Mouse (Mus musculus): ENCODE data around the gene Scpep1.

Scpep1 gene

GRCm38 (mm10) chr11:88970202-88970732, 15.0 kb upstream of the Scpep1 start, which contains the start of gene Coil:
Coil (plus strand) TSS chr11:88970252.
- no peak for DNase-seq

DNA sequence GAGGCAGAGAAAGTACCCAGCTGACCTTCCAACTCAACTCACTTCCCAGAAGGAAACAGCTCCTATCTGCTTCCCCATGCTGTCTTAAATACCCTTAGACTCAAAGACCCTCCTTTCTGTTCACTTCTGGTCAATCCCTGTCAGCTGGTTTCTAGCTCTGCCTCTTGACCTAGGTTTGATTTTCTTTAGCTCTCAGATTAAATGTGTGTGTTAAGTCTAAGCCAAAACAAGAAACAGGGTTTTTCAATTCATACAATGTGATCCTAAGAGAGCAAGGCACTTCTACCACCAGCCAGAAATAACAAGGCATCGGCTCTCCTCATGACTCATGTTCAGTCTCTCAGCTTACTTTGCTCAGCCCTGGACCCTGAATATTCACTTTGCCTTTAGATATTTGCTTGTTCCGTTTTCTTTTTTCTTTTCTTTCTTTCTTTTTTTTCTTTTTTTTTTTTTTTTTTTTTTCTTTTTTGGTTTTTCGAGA, 11.7 kb upstream of the Scpep1 start, which contains the start of gene Elobl:
Gene Elobl, minus strand, starts transcription at position 51 of the 481 bp plus-strand sequence.
- no peak for DNase-seq

- DNase-seq, result peak; percentile 32
These were observed 3.6 kb upstream of the Scpep1 start for GRCm38 (mm10) chr11:88958851-88959250.

DNA sequence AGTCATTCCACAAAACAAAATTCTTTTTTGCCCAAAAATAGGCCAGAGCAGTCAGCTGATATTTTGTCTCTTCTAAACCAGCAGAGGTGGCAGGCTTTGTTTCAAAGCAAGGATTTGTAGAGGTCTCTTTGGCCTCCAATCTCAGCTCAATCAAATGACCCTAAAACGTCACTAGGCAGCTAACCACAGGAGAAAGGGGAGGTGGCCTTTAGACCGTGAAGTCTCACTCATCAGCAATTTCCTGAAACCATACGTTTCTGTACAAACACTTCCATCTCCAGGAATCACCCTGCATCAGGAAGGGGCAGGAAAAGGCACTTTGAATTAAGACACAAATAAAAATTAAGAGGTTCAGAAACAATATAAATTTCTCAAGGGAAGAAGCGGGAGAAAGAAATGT, 462 bp downstream of the Scpep1 start:
- no peak for DNase-seq

DNA sequence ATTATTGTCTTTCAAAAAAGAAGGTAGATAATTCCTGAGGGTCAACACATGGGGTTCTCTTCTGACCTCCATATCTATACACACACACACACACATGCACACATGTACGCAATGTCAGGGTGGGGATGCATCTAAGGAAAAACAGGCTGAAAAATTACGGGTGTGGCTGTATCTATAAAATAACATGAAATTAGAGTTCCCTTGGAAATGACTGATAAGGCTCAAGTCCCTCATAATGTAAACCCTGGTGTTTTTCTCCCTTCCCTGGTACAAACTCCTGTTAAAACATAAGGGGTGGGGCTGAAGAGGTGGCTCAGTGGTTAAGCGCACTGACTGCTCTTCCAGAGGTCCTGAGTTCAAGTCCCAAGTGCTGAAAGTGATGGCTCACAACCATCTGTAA, 1.7 kb downstream of the Scpep1 start:
- DNase-seq, result no peak

GRCm38 (mm10) chr11:88952117-88952516, 3.1 kb downstream of the Scpep1 start:
- no peak for DNase-seq

DNA sequence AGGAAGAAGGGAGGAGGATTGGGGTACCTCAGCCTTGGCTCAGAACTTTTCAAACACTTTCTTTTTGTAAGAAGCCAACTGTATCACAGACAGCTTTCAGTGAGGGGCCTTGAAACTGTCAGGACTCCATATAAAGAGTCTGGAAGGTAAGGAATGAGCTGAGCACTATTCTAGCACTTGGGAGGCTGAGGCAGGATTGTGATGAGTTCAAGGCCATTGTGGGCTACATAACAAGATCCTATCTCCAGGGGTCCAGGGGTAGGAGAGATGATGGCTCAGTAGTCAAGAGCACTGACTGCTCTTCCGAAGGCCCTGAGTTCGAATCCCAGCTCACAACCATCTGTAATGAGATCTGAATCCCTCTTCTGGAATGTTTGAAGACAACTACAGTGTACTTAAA, 3.7 kb downstream of the Scpep1 start:
- DNase-seq, result no peak

DNA sequence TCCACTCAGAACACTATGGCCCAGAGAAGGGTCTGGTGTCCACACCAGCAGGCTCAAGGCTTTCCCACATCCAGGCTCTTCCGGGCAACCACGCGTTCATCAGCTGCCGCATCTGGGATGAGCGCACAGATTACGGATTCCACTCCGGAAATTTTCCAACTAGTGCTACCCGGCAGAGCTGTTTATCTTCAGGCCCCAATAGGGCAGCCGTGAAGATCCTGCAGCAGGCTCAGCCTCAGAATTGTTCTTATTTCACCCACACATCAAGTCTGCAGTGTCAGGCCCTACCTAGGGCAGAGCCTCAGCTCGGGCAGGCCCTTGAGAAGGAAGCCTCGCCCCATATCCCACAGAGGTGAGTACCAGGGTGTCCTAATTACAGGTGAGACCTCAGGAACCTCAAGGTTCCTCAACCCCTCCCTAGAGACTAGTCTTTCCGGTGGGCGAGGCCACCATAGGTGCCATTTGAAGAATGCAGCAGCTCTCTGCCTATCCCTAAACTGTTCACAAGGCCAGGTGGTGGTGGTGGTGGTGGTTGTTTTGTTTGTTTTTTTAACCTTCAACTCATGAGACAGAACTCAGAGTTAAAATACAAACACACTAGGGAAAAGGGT, 4.5 kb downstream of the Scpep1 start:
- no peak for DNase-seq

DNA sequence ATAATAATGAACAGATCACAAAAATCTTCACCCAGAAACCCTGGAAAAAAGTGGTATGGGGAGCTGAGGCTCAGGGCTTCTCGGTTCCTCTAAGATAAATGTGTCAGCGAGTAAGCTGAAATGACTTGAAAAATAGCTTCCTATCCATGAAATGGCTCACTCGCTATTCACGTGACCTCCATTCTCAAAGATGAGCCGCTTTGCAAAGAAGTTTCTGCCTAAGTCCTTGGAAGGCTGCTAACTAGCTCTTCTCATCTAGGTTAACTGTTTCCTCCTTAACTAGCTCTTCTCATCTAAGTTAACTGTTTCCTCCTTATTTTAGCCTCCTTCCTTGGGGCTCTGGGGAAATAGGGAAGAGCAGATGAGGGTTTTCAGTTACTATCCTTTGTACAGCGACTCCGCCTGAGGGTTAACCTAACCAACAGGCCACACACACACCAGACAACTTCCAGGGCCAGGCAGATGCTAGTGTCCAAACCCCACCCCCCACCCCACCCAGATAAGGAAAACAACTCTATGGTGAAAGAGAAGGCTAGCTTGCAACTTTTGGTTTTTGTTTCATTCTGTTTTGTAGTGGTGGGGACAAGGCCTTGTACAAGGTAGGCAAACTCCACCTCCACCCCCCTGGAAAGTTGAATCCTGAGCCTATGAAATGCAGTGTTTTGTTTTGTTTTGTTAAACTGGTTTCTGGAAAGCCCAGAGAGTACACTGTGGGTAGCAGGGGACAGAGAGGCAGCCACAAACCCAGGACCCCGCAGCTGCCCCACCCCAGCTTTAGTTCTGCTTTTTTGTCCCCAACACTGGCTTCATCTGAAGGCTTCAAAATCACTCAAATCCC, 5.2 kb downstream of the Scpep1 start:
- DNase-seq, result no peak

GRCm38 (mm10) chr11:88948896-88949295, 6.4 kb downstream of the Scpep1 start:
- DNase-seq, result no peak

DNA sequence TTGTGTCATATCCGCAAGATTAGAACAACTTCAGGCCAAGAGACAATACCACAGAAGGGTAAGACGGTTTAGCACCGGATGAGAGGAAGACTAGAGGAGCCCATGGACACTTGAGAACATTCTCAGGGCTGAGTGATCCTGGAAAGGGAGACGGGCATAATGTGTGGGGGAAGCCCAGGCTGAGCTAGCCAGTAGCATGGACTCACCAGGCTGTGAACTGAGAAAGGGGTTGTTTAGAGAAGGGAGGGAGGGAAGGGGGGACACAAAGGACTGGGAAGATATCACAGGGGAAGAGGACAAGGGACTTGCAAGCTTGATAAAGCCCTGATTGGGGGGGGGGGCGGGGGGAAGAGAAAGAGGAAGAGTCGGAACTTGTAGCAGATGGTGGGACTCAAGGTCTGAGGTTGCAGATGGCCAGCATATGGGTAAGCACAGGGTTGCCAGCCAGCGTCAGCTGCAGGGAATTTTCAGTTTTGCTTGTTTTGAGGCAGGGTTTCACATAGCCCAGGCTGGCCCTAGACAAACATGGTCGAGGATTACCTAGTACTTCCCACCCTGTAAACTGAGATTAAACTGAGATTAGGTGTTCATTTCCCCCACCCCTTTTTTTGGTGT, 9.2 kb downstream of the Scpep1 start:
- DNase-seq, result no peak

- no peak for DNase-seq
These were observed 13.8 kb downstream of the Scpep1 start for GRCm38 (mm10) chr11:88941489-88941888.

- no peak for DNase-seq
These were observed 15.6 kb downstream of the Scpep1 start for GRCm38 (mm10) chr11:88939634-88940033.

DNA sequence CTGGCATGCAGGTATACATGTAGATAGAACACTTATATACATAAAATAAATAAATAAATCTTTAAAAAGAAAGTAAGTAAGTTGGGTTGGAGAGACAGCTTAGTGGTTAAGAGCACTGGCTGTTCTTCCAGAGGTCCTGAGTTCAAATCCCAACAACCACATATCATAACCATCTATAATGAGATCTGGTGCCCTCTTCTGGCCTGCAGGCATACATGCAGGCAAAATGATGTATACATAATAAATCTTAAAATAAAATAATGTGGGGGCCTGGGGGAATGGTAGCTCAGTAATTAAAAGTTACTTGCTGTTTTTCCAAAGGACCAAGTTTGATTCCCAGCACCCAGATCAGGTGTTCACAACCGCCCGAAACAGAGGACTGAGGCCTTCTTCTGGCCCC, 16.5 kb downstream of the Scpep1 start:
- no peak for DNase-seq

DNA sequence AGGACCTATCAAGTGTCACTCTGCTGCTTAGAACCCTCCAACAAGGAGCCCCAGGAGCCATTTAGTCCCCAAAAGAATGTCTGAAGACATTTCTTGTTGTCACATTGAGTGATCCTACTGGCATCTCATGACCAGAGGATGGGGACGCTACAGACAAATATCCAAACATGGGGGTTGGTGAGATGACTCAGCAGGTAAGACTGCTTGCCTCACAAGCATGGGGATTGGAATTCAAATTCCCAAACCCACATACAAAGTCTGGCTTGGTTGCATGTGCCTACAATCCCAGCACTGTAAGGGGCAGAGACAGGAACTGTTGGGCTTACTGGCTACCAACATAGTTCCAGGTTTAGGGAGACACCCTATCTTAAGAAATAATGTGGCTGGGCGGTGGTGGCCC, 17.4 kb downstream of the Scpep1 start:
- no peak for DNase-seq

- no peak for DNase-seq
These were observed 20.9 kb downstream of the Scpep1 start for GRCm38 (mm10) chr11:88934089-88935000.

GRCm38 (mm10) chr11:88933030-88933429, 22.2 kb downstream of the Scpep1 start:
- no peak for DNase-seq

DNA sequence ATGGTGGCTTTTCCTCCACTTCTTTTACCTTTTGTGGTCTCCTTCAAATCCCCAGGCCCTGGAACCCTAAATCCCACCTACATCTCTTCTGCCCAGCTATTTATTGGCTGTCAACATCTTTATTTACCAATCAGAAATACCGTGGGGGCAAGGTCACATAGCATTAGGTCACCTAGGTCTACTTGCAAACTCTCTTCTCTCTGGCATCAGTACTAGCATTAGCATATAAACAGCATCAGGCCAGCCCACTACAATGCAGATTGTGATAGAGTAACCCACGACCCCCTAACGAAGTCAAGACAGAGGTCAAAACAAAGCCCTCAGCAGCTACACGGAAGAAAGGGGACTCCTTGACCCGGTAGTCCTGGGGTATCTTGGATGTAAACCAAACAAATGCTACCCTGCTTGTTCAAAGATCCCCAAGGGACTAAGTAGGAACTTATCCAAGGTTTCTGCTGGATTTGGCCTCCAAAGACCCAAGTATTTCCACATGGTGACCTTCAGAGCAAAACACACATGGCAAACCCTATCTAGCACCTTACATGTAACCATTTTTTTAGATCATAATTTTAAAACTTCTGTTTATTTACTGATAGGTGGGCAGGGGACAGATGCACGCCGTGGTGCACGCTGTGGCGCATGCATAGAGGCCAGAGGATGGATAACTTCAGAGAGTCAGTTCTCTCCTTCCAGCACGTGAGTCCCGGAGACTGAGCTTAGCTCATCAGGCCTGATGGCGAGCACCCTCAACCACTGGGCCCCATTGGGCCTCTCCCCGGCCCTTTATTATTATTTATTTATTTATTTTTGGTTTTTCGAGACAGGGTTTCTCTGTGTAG, 23.4 kb downstream of the Scpep1 start:
- no peak for DNase-seq

DNA sequence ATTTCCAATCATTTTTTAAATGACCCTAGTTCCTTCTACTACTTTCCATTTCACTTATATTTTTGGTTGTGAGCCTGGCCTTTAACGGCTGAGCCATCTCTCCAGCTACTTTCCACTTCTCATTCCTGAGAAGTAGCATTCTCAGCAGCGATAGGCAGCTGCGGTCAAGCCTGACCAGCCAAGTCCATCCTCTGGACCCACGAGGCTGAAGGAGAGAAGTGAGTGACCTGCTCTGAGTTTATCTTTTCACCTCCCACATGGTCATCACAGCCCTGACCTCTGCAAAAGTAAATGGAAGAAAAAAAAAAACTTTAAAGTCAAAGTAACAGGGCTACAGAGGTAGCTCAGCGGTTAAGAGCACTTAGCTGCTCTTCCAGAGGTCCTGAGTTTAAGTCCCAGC, 28.7 kb downstream of the Scpep1 start:
- no peak for DNase-seq

DNA sequence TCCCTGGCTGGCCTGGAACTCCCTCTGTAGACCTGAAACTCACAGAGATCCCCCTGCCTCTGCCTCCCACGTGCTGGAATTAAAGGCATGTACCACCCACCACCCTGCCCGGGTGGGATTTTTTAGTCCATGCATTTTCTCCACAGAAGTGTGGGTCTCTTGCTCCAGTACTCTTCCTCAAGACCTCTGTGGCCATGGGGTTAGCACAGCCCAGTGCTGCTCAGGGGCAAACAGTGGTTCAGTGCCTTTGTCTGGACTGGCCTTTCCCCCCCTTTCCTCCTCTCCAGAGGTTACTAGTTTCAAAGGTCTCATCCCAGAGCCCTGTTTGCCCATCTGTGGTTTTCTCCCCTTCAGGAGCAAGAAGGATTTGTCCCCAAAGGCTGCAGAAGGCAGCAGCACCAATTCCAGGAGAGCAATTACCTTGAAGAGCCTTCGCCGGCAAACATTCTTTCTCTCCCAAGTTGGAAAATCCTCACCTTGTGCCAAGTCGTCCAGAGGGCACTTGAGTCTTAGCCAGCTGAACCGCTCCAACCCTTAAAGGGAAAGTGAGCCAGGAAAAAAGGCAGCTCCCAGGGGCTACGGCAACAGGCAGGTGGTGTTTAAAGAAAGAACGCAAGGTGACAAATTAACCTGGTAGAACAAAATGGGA, 45.8 kb downstream of the Scpep1 start:
- DNase-seq, result peak; percentile 88

All from kidney, adult 18-20 months (tissue).